Mouse (Mus musculus) bone marrow macrophage, adult 2 months (primary cell): ENCODE measurements around the gene Helz2.

ENCODE experiments used
- CTCF ChIP-seq: IDR thresholded peaks from 2 replicates; pipeline ENCODE4 v1.5.1; 2012; ENCODE audit warnings: low read depth, mild to moderate bottlenecking, low read length, moderate library complexity
- POLR2A ChIP-seq: IDR thresholded peaks from 2 replicates; pipeline ENCODE4 v1.6.1; 2012; ENCODE audit warnings: mild to moderate bottlenecking, low read depth, low read length, borderline replicate concordance

GRCm38 (mm10) chr2:181243706-181244394 lies 2.0 kb upstream of the Helz2 start:
- no peak for TF ChIP-seq POLR2A
- no peak for TF ChIP-seq CTCF
